Mouse (Mus musculus): ENCODE data around the gene BC048562. TPM values are rescaled to one million over a fixed set of nuclear protein-coding genes. Genes with fewer than 3 reads are reported as not detected.

Gene BC048562
- not detected in 2 replicates for polyA plus RNA-seq (2012; rRNA removed)

- DNase-seq (ENCODE audit: low spot score) = no peak
These were observed at the start of gene BC048562 for GRCm38 (mm10) chr9:108436182-108436581. Gene BC048562, plus strand, starts transcription at chr9:108436482.

DNA sequence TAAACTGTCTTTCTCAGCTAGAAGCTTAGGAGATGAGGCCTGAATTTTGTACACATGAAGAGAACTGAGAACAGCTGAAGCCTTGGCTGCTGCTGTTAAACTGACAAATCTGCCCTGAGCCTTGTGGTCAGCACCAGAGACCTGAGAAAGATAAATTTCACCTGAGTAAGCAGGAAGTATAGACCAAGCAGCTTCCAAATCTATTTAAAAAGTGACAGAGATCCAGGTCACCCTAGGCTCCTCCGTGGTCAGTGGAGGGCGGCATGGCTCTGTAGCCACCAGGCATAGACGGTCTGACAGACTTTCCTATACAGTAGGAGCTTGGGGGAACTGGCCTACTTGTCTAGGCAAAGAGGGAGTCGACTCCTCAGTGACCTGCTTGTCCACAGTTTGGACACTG, 49.5 kb upstream of the BC048562 start:
- DNase-seq (ENCODE audit: low spot score) = no peak

DNA sequence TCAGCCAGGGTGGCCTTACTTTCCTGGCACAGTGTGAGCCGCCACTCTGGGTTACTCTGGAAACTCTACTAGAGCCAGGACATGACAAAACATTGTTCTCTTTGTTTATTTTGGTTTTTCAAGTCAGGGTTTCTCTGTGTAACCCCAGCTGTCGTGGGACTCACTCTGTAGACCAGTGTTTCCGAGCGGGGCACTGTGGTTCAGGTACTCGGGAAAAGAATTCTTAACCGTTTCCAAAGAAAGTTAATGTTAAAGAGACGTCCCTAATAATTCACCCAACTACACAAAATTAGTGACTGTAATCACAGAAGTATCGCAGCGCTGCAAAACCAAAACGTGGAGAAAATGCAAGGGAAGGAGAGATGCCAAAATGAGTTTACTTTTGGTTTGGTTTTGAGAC, 47.7 kb upstream of the BC048562 start:
- no peak for DNase-seq (ENCODE audit: low spot score)

- DNase-seq (ENCODE audit: low spot score) = no peak
These were observed 47.1 kb upstream of the BC048562 start for GRCm38 (mm10) chr9:108389220-108389619.

- DNase-seq (ENCODE audit: low spot score) = no peak
These were observed 43.6 kb upstream of the BC048562 start, which contains the start of gene 1700102P08Rik for GRCm38 (mm10) chr9:108392676-108393075. Gene 1700102P08Rik, plus strand, starts transcription at chr9:108392805.

DNA sequence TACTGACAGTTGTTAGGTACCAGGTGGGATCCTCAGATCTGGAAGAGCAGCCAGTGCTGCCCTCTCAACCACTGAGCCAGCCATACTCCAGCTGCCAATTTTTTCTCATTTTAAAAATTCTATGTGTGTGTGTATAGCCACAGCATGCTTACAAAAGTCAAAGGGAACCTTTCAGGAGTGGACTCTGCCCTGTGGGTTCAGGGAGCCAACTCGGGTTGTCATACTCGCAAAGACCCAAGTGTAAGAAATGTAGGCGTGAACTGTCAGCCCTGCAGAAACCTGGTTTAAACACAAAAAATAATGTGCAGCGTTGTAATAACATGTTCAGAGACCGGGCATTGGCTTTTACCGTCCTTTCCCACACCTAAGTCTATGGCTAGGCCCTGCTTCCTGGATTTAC, 42.1 kb upstream of the BC048562 start:
- no peak for DNase-seq (ENCODE audit: low spot score)

- no peak for DNase-seq (ENCODE audit: low spot score)
These were observed 40.9 kb upstream of the BC048562 start for GRCm38 (mm10) chr9:108395427-108395826.

GRCm38 (mm10) chr9:108398324-108398723, 38.0 kb upstream of the BC048562 start:
- no peak for DNase-seq (ENCODE audit: low spot score)

DNA sequence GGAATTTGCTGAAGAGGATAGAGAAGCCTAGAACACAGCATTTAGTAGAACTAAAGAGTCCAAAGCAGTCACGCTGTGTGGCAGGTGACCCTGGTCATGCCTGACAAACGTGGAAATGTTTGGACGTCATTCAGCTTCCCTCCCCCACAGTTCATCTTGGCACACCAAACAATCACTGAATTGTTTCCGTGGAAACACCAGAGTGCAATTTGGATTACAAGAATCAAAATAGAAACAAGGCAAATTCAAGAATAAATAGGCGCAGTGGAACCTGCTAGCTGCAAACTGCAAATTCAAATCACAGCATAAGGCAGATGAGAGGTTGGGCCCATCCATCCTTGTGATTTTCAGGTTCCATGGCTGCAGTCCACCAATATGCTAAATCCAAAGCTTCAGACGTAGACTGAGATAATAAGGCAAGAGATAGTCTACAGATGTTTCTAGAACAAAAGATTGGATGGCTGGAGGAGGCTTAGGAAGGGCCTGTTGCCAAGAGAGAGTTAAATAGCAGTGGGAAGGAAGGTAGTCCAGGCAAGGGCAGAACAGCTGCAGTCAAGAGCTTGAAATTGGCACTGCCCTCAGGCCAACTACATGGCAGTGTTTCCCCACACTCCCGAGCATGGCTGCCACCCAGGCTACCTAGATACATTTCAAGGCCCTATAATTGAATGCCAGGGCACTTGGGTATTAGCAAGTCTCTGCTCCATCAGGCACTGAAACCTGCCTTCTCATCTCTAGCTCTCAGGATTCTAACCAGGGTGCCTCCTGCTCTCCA, 34.9 kb upstream of the BC048562 start:
- no peak for DNase-seq (ENCODE audit: low spot score)

DNA sequence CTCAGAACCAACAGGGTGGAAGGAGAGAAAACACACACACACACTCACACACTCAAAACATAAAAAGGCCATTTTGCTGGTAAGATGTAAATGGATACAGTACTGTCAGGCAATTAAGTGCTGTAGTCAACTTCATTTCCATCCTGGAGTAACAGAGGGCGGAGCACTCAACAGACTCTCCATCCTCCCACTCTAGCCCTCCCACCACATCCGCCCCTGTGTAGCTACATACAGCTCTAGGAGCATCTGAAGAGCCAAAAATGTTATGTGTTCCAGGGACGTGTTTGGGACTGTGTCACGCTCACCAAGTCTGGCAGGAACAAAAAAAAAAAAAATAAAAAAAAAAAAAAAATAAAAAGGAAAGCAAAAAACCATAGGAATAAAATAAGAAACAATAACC, 33.2 kb upstream of the BC048562 start:
- DNase-seq (ENCODE audit: low spot score) = no peak

DNA sequence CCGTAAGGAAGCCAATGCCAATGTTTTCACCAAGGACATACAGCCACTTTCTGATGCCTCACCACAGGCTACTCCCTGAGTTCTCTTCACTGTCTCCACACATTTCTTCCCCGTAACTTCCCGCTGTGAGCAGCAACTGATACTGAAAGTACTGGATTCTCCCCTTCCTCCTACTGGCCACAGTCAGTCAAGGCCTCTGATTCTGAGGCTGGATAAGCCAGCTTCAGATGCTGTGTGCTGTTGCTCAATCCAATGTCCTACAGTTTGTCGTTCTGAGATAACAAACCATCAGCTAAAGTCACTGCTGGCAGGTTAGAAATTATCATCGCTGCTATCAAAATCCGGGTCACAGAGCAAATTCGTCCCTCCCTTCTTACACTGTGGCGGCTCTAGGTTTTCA, 31.8 kb upstream of the BC048562 start:
- DNase-seq (ENCODE audit: low spot score) = no peak

- DNase-seq (ENCODE audit: low spot score) = no peak
These were observed 26.7 kb upstream of the BC048562 start for GRCm38 (mm10) chr9:108409535-108409934.

DNA sequence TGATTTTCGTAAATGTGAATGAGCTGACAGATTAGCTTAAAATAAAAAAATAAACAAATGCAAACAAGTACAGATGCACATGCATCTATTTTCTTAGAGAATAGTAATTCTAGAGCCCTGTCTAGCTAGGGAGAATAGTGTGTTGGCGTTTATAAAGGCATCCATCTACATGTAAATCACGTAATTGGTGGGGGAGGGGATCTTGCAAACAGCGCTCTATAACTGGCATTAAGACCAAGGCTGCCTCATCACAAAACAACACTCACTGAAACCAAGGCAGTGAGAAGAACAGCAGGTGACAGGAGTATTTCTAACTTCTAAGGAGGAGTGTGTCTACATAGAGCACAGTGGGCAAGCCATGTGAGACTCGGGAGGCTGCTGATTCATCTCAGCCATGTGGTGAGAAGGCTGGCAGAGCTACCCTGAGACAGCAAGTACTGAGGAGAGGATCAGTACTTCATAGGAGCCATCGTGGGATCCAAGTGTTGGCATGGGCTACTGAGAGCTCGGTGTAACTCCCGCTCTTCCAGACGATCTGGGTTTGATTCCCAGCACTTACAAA, 24.8 kb upstream of the BC048562 start:
- DNase-seq (ENCODE audit: low spot score) = no peak

GRCm38 (mm10) chr9:108412221-108412620, 24.1 kb upstream of the BC048562 start:
- DNase-seq (ENCODE audit: low spot score) = no peak

GRCm38 (mm10) chr9:108428384-108428783, 7.9 kb upstream of the BC048562 start, which contains the start of gene Ccdc36:
Gene Ccdc36, minus strand, starts transcription at chr9:108428484.
- no peak for DNase-seq (ENCODE audit: low spot score)

DNA sequence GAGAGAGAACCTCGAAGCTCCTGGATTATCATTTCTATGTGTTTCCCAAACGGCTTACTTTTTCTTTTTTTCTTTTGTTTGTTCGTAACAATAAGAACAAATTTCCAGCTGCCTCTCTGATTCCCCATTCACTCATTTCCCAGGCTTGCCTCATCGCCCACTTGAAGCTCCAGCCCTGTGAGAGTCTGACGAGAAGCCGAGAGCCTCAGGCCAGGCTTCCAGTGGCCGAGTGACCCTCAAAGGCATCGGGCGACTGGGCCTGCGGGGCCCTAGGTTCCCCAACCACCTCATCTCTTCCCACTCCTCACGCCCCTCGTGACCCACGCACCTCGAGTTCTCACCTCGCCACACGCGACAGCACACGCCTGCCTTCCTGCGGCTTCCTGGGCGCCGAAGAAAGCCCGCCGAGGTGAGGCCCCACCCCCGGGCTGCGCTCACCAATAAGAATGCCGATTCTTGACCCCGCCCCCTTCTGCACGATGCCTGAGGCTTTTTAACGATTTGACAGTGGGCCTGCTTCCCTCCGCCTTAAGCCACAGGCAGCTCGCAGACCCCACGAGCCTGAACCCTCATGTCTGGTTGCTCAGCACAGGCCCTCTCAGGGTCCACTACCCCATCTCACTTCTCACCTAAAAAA, 4.7 kb upstream of the BC048562 start:
- no peak for DNase-seq (ENCODE audit: low spot score)

- DNase-seq (ENCODE audit: low spot score) = no peak
These were observed 2.9 kb downstream of the BC048562 start for GRCm38 (mm10) chr9:108439176-108439575.

GRCm38 (mm10) chr9:108440485-108440884, 4.2 kb downstream of the BC048562 start:
- DNase-seq (ENCODE audit: low spot score) = no peak

DNA sequence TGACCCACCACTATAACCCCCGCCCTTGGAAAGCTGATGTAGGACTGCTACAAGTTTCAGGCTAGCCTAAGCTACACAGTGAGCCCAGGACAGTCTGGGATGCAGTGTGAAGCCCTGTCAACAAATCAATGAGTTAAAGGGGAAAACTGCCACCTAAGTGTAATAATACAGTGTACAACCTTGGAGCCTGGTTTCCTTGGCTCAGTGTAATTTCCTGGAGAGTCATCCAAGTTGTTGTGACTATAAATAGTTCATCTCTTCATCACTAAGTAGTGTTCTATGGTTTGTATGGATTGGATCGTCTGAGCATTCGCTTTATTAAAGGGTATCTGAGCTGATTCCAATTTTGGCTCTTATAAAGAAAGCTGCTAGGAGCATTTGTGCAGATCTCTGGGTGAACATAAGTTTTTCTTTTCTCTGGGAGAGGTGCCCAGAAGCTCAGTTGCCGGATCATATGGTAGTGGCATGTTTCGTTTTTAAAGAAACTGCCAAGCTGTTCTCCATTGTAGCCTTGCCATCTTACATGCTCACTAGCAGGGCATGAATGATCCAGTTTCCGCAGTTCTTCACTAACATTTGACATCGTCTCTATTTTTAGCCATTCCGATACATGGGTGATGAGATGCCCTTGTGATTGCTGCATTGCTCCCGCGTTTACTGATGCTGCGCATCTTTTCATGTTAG, 5.1 kb downstream of the BC048562 start:
- no peak for DNase-seq (ENCODE audit: low spot score)

DNA sequence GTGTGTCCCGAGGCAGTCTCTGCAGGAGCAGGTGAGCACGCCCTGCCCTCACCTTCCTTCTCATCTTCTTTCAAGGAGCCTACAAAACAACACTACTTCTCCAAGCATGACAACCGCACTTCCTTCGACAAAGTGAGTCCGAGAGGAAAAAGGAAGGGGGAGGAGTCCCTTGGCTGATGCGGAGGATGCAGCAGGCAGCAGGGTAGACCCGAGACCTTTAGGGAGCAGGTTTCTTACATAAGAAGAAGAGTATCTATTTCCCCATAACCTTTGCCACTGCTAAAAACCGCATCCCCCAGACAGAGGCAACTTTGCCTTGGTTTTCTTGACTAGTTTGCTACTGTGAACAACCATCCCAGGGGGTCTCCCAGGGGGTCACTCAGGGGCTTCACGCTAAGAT, 8.8 kb downstream of the BC048562 start:
- DNase-seq (ENCODE audit: low spot score) = no peak

- no peak for DNase-seq (ENCODE audit: low spot score)
These were observed 13.6 kb downstream of the BC048562 start for GRCm38 (mm10) chr9:108449860-108450259.
